Mouse (Mus musculus): ENCODE measurements around the gene Galnt18.

The Galnt18 gene

DNA sequence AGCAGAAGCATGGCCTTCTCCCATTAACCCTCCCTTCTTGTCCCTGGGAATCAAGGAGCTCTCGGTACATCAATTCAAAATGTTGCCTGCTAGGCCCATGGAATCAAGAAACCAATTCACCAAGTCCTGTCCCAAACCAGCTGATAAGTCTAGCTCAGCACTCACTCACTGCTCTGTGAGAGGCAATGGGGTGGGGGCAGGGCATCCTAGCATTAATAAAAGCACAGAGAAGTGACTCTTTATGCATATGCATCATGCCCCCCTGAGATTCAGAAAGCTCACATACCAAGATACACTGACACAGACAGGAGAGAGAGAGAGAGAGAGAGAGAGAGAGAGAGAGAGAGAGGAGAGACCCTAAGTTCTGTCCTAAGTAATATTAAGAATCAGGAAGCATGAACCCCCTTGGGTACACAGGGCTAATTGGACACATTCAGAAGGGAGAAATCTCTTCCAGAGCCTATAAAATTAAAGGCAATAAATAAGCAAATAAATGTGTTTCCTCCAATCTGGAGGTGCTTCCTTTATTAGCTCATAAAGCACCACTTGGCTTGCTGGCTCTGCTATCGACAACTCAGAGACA is 141.8 kb downstream of the Galnt18 start:
- no peak for DNase-seq (ENCODE audit: low spot score)

DNA sequence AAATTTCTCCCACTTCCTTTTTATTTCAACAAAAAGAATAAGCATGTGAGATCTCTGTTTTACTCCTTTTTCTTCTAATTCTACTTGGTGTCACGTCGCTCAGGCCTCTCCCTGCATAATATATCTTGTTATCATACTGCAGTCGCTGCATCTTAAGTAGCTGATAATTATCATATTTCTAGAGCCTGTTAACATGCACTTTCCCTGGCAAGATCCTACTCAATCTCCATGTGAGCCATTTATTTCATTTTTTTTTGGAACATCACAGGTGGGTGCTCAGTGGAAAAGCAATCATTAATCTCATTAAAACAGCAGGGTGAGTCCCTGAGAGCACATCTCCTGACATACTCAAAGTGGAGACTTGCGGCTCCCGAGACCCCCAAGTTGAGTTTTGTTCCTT is 143.3 kb downstream of the Galnt18 start:
- no peak for DNase-seq (ENCODE audit: low spot score)

DNA sequence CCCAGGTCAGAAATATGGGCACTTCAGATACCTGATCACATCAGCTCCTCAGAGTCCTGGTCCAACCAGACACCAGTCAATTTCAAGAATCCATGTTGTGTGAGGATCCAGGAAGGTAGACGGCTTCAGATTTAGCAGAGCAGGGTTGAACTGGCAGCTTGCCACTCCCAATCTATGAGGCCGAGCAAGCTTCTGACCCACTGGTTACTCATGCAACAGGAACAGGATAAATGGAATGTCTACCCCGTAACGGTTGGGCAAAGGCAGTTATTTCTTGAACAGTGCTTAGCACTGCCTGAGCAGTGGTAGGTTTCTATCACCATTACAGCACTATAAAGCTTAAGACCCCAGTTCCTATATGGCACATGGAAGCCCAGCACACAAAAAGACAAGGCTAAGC is 148.5 kb downstream of the Galnt18 start:
- DNase-seq (ENCODE audit: low spot score): no peak

DNA sequence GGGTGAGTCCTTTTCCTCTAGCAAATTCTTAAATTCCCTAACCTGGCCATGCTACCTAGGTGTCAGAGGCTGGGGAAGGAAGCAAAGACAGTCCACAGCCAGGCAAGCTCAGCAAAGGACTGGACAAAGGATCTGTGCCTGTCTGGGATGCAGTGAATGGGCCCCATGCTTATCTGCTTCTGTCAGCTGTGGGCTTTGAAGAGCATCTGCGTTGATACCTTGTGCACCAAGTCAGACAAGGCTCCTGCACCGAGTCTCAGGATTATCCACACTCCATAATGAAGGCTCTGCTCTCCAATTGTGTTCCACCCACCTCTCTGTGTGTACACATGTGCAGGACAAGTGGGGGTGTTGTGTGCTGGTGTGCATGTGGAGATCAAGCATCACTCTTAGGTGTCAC is 153.5 kb downstream of the Galnt18 start:
- DNase-seq (ENCODE audit: low spot score): no peak

DNA sequence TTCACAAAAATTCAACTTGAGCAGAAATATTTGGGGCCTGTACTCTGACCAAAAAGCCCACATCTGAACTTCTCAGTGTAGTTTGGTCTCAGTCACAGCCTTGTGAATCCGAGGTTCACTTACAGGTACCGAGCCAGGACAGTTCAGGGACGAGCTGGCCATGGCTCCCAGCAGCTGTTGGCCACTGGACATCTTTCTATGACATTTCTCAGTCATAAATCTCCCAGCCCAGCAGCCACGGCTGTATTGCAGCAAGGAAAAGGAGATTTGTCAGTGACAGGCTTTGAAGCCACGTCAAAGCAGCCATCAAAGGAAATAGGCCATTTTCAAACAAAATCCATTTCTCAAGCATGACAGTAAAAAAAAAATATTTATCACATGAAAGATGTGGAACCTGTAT is 154.0 kb downstream of the Galnt18 start:
- no peak for DNase-seq (ENCODE audit: low spot score)

DNA sequence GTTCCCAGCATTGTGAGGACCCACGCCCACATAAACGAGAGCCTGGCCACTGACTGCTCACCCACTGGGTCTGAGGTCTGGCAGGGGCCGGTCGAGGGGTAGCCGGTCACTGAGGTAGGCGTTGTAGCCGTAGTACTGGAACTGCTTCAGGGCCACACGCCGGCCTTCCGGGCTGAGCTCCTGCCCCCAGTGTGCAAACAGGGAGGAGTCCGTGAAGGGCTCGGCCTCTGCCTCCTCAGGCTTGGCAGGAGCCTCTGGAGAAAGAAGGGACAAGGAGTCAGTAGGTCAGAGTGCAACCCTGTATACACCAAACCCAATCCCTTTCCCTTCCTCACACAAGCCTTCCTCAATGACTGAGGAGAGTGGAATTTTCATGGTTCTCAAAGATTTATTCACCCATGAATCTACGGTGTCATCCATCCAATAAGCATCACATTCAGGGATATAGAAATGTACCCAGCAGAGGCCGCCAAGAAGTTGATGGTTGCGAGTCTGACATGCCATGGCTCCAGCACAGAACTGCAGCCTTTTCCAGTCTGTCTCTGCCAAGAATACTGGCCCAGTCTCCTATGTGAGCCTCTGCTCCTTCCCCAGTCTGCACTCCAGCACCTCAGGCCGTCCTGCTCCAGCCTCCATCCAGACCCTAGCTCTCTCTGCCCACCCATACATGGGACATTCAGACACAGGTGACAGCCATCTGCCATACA is 163.4 kb downstream of the Galnt18 start:
- no peak for DNase-seq (ENCODE audit: low spot score)

DNA sequence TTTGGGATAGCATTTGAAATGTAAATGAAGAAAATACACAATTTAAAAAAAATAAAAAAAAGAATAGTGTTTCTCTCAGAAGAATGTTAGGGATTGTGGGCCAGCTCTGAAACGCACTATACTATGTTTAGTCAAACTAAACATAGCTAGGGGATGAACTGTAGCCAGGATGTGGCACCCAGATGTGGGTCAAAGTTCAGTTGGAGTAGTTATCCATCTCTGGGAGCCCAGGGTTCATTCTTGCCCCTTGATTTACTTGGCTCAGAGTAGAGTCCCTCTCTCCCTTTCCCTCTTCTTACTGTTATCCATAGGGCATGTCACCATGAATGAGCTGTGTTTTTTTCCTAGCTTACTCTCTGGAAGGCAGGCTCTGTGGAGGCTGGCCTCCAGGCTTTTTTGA is 165.3 kb downstream of the Galnt18 start:
- no peak for DNase-seq (ENCODE audit: low spot score)

DNA sequence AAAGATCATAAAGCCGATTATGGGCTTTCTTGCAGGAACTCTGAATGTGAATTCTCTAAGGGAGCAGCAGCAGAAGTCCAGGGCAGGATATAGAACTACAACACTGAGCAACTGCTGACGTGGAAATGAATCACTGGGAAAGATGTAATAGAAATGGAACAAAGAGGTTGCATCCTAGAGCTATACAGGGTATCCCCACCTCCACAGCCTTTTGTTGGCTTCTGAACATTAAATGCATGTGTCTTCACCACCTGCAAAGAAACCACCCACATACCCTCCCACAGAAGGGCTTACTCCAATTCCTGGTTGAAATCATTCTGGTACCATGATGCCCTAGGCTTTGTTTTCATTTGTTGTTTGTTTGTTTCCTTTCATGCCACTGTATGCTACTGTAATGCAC is 172.3 kb downstream of the Galnt18 start:
- no peak for DNase-seq (ENCODE audit: low spot score)

DNA sequence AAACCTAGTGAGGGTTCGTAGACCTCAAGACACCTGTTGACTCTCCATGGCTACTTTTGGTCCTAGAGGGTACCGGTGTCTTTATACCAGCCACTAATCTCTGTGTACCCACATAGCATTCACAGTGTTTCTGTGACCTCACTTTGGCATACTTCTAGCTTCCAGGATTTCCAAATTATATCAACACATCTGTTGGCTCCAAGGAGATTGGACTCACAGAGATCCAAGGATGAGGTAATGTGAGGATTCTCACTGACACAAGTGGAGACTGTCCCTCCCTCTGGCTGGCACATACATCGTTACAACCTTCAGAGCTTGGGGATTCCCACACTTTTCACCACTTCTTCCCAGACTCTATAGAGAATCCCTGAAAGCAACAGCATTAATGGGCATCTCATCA is 173.7 kb downstream of the Galnt18 start:
- DNase-seq (ENCODE audit: low spot score): no peak

DNA sequence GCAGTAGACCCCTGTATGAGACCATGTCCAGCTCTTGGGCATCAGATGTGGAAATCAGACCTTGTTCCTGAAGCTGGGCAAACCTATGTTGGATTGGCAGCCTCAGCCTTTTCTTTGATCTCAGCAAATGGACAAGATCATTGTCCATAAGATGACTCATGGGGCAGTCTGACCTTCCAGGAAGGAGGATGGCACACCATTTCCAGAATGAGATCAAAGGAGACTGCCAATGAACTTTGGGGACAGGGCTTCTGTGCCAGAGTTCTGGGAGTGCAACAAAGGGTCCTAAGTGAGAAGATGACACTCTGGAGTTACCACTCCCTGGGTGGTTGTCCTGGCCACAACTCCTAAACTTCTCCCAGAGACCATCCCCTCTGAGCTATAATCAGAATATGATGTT is 174.1 kb downstream of the Galnt18 start:
- DNase-seq (ENCODE audit: low spot score): no peak

DNA sequence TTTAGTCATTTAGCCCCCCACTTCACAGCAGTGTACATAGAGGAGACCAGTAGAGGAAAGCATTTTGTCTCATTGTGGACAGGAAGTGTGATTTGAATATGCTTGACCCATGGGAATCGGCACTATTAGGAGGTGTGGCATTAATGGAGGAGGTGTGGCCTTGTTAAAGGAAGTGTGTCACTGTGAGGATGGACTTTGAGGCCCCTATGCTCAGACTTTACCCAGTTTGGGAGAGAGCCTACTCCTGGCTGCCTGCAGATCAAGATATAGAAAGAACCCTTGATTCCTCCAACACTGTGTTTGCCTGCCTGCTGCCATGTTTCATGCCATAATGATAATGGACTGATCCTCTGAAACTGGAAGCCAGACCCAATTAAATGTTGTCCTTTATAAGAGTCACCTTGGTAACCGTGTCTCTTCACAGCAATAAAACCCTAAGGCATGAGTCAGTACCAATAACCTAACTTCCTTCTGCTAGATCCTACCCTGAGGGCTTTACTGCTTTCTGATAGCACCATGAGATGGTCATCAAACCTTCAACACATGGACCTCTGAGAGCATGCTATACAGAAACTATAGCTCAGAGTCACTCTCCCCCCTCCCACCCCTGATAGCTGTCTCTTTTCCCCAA is 175.1 kb downstream of the Galnt18 start:
- DNase-seq (ENCODE audit: low spot score): no peak

DNA sequence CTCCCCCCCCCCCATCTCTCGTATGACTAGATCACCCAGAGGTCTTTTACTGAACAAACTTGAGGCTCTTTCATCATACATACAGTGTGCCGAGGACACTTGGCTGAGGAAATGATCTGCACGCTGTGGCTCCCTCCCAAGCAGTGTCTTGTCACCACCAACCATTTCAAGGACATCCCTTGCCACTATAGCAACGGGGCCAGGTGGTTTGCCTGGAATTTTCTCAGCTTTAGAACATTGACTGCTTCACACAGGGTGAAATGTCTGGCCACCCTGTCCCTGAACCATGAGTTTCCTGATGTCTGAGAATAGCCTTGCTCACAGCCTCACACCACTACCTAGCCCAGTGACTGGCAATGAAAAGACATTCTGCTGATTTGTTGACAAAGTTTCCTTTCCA is 176.6 kb downstream of the Galnt18 start:
- DNase-seq (ENCODE audit: low spot score): no peak

DNA sequence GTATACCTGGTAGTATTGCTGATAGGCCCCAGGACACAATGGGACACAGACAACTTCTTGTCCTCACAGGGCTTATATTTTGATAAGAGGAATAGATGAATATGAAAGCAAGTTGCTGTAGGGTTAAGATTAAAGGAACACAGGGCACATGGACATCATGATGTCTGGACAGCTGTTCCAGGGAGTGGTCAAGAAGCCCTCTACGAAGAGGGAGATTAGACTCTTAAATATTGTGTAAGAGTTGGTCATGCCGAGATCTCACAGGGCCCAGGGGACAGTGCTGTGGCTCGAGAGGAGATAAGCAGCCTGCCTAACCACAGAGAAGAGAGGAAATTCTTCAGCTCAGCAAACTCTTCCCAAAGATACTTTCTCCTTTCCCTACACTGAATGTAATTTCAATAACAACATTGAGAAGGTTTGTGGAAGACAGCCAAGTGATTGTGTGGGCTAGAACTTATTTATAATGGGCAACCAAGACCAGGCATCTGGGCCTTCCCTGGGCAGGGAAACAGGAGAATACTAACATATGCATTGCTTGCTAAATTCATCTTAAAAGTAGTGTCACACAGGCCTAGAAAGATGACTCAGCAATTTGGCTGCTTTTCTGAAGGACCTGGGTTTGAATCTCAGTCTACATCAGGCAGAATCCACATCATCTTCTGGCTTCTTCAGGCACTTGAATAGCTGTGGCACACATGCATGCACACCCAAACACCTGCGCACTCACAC is 178.3 kb downstream of the Galnt18 start:
- no peak for DNase-seq (ENCODE audit: low spot score)

DNA sequence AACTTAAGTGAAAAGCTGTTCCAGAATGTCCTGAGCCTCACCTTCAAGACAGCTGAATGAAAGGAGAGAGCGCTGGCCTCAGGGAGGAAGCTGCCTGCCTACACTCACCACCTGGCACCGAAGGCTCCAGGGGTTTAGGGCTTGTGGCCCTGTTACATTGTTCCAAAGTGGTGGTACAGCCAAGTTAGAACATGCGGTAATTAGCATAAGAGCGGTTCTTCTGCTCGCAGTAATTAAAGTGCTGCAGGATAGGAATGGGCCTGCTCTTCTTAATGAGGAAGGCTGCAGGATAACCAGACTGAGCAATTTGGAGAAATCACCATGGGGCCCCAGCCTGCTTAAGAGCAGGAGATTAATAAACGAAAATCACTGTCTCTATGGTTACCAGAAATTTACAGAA is 179.0 kb downstream of the Galnt18 start:
- DNase-seq (ENCODE audit: low spot score): no peak

DNA sequence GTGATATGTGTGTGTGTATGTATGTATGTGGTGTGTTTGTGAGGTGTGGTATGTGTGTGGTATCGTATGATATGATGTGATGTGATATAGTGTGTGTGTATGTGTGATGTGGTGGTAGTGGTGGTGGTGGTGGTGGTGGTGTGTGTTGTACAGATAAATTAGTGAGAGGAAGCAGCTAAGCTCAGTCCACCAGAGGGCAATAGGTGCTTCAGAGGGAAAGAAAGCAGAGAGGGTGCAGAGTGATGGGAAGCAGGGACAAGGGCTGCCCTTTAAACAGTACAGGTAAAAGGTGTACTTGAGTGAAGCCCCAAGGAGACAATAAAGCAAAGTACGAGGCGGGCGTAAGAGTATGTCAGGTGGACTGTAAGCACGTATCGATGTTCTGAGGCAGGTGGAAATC is 186.1 kb downstream of the Galnt18 start:
- no peak for DNase-seq (ENCODE audit: low spot score)

DNA sequence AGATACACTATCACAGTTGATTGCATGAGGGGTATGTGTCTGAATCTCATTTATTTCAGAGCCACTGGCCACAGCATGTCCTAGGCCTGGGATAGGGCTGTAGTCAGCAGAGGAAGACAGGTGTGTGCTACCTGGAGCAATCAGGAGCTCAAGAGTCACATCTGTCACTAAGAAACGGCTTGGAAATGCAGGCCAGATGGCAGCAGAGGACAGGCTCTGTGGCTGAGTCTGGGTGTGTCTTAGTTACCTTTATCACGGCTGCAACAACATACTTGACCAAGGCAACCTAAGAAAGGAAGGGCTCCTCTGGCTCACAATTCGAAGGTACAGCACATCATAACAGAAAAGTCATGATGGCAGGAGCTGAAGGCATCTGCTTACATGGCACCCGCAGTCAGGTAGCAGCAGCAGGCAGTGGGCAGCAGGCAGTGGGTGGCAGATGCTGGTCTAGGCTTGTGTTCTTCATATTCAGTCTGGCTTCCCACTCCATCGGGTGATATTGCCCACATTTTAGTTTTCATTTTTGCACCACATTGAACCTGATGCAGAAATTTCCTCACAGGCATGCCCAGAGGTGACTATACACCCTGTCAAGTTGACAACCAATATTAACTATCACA is 190.2 kb downstream of the Galnt18 start:
- no peak for DNase-seq (ENCODE audit: low spot score)

DNA sequence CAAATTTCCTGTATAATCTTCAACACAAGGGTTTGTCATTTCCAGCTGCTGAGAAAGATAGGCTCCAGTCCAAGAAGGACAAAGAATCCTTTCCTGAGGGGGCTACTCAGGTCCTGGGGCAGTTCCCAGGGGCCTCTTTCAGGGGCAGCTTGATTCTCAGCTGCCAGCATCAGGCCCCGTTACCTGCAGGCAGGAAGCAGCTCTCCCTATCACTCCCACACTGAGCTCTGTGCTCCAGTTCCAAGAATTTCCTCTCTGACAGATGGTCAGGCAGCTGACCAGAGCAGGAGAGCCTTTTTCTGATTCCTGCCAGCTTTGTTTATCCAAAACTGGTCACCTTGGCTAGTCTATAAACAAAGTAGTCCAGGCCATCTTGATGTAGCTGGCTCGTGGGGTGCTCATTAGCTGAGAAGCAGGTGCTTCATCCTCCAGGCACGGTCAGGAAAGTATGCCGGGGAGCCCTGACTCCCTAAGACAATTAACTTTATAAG is 191.4 kb downstream of the Galnt18 start:
- DNase-seq (ENCODE audit: low spot score): no peak

DNA sequence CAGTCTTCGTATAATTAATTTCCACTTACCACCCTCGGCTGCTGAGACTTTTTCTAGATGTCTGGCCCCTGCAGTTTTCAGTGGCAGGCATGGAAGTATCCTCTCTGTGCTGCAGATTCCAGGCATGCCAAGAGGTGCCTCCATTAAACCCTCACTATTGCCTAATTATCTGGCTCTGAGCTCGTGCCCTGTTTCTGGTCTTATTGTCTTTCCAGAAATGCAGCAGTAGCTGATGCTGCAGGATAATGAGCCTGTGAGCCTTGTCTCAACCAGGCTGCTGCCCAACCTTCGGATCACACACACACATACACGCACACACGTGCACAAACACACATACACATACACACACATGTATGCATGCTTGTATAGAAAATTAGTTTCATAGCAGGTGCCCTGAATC is 199.2 kb downstream of the Galnt18 start:
- DNase-seq (ENCODE audit: low spot score): no peak

DNA sequence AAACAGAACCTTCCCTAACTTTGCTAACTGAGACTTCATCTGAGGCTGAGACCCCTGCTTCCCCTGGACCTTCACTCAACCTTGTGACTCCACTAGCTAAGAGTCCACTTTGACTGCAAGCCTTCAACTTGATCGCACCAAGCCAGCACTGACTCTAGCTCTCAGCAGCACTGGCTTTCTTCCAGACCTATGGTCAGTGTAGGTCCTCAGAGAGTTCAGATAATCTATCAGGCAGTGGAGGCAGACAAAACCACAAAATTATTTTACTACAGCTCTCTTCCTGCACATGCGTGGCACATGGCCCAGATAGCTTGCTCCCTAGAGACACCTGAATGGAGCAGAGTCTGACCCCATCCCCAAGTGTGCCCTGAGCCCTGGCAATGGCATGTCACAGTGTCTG is 204.7 kb downstream of the Galnt18 start:
- DNase-seq (ENCODE audit: low spot score): no peak

DNA sequence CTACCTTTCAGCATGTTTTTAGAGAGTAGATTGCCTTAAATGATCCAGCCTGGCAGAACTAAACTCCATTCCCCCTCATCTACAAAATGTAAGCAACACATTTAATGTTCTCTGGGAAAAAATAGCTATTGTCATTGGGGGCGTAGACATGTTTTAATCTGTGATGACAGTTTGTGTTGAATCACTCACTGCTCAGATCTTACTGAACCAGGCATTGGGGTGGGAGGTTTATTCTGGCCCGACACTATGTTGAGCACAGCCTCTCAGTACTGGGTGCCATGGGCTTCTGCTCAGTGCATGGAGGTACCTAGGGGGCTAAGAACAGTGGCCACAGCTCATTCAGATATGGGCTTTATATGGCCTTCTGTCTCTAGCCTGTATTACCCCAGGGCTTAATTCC is 207.4 kb downstream of the Galnt18 start:
- no peak for DNase-seq (ENCODE audit: low spot score)

DNA sequence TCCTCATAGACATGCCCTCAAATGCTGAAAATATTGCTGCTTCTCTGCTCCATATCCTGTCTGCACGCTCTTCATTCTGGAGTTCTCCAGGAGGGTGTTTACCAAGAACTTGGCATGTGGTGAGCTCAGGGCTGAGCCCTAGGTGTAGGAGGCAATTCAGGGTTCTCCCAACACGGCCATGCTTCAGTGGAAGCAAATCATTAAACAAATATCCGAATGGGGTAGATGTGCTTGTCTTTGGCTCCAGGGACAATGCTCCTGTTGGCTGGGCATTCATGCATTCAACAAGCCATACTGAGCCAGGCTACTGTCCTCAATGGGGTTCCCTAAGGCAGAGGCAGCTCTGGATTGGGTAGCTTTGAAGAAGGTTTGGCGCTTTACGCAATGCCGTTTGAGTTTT is 212.9 kb downstream of the Galnt18 start:
- no peak for DNase-seq (ENCODE audit: low spot score)

DNA sequence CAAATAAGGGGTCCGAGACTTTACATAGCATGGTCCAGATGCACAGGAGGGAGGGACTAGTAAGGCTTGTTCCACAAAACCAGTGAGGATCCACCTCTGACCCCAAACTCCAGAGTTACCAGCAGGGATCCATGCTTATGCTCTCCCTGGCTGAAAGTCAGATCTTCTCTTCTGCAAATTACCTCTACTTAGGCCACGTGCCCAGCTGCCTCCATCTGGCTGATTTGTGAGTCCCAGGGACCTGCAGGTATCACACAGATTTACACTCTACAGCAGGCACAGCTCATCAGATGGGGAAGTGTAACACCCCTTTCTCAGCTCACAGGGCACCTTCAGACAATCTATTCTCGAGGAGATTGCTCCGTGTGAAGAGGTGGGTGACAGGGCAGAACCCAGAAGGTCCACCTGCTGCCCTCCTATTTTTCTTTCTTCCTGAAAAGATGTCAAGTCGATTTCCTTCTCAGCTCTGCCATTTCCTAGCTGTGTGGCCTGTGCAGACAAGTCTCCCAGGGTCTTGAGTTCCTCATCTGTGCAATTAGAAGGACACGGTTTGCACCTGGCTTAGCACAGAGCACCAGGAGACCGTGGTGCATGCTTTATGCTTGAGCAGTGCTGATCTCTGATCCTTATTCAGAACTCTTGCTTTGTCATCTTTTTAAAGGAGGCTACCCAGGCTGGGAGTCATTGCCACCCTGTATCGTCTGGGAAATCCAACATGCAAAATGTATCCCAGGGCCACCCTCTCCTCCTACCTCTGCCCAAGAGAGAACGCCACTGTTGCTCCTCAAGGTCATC is 216.3 kb downstream of the Galnt18 start:
- DNase-seq (ENCODE audit: low spot score): no peak
